Mouse (Mus musculus) G1E (cell line): ENCODE results near the gene Hoxa3.

Experiments used
- CTCF ChIP-seq: IDR thresholded peaks from 2 replicates; pipeline ENCODE4 v1.5.1; 2012; ENCODE audit warnings: low read depth, low read length, inconsistent platforms, mixed read lengths
- GATA1 ChIP-seq: IDR thresholded peaks from 2 replicates; pipeline ENCODE4 v1.6.1; 2012; ENCODE audit warnings: borderline replicate concordance, low read length, inconsistent platforms, mixed read lengths
- GATA2 ChIP-seq: IDR thresholded peaks from 2 replicates; pipeline ENCODE4 v1.6.1; 2012; ENCODE audit warnings: low read depth, low read length, inconsistent platforms, borderline replicate concordance
- POLR2AphosphoS5 ChIP-seq: IDR thresholded peaks from 2 replicates; pipeline ENCODE4 v1.6.1; 2012; ENCODE audit warnings: low read depth, low read length, inconsistent platforms; ENCODE audit not compliant: insufficient replicate concordance
- TAL1 ChIP-seq: conservative IDR thresholded peaks from 2 replicates; pipeline ENCODE4 v1.6.1; 2012; ENCODE audit warnings: low read depth, low read length, inconsistent platforms, mixed read lengths

DNA sequence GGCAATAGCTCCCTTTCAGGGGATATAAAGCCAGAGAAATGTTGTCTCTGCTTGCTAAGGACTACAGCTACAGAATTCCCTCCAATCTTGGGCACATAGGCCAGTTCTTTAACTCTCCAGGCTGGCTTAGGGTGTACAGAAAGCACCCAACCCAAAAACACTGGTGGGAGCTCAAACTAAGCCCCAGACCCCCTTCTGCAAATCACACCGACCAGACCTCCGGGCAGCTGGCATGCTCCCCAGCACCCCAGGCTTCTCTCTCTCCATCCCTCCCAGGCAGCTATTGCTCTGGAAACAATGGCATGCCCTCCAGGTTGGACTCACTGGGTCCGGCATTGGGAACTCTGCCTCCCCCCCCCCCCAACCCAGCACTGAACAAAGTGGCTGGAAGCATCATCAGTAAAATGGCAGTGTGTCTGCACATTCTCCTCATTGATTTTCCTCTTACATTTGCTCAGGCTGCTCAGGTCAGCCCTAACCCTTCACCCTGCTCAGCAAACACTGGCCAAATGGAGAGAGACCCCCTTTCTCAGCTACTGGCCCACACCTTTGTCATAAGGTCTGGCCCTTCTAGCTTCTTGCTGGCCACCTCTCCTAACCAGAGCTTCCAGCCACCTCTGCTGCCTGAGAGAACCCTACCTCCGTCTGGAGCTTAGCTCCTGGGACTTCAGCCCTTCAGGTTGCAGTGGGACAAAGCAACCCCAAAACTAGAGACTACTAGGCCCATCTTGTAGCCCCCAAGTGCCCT is 34.0 kb downstream of the Hoxa3 start:
- TF ChIP-seq CTCF (no peak), GATA1 (no peak), POLR2AphosphoS5 (no peak), TAL1 (no peak), GATA2 (no peak)
